Mouse (Mus musculus) mouse embryonic stem cell (cell line): Measurements from ENCODE around the gene Alox12.

Experiments
- in situ Hi-C, 2 experiments: fragments of 300-500 bp; cut with MboI; formaldehyde crosslinking; loops; 1 replicate in 1 of 2; 3 replicates in 1 of 2; pipeline ENCODE4 v1.14.3; 2019 to 2020; ENCODE audit warnings: low sequenced_read_pairs in 2 of 2, low pct_unique_long_range_greater_than_20kb in 1 of 2, mixed read lengths in 1 of 2; ENCODE audit not compliant: unreplicated experiment in 1 of 2

Gene Alox12

DNA sequence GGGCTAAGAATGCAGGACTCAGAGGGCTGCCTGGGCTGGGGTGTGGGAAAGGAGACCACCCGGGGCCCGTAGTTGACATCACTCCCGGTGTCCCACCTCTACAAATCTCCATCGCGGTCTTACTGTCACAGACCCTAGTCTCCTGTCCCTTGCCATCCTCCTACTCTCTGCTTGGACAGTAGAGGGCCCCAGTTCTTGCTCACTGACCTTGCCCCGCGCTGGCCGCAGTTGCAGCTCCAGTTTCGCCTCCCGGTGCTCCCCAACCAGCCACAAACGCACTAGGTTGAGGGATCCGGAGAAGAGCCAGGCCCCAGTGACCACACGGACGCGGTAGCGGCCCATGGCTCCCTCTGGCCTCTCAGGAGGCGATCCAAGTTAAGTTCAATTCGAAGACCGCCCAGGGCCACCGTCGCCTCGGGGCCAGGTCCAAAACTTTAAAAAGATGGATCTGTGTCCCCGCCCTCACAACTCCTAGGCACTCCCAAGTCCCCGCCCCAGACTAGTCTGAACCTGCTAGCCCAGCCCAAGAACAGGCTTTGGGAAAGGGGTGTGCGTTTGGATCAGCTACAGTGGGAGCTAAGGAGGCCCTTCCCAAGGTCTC lies at the start of gene Alox12:
Gene Alox12 (minus strand): TSS at position 423 of the 601 bp plus-strand sequence.
- in situ Hi-C loops: no loop called here

DNA sequence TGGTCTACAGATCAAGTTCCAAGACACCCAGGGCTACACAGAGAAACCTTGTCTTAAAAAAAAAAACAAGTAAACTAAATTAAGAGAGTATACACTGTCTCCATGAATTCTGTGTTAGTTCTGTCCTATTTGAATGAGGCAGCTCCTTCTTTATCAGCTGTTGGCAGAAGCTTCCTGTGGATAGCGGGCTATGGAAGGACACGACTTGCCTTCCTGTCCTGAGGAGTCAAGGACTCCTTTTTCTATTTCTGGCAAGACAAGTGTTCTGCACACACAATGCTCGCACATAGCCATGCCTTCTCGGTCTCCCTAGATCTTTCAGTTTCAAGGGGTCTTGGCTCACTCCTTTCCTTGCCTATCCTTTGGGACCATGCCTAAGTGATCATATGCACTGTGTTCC lies 47.1 kb upstream of the Alox12 start:
- in situ Hi-C loops: no loop called here

DNA sequence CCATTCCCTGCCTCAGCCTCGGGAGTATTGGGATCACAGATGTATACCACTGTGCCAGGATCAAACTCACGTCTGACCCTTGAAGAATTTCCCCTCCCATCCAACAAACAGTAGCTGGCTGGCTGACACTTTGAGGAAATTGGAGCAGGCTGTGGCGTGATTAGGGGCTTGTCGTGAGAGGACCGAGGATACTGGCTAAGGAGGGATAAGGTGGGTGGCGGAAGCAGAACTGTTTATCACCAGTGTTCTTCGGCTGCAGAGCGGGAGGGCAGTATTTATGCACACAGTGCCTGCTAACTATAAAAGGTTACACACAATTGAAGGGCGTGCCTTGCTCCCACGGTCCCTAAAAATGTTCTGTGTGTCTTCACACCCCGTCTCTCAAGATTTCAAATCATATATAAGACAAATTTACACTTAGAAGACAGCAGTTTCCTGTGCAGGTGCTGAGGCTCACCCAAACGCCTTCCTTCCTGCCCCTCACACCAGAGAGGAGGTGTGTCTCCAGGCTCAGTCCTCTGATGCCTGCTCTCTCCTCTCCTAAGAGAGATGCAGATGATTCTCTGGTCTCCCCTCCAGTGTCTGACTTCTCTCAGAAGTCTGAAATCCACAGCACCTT lies 42.8 kb upstream of the Alox12 start:
- in situ Hi-C loops: no loop called here

DNA sequence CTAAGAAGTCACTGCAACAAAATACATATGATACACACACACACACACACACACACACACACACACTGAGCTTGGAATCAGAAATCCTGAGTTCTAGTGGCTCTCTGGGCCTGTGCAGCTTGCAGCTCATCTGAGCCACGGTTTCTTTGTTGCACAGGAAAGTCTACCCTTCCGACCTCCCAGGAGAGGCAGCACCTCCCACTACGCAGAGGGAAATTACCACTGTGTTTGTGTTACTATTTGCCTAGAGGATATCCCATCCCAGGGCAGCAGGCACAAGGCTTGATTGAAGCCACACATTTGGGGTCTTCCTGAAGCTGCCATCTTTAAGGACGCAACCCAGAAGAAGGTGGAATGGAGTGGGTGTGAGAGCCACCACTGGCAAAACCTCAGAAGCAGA lies 42.3 kb upstream of the Alox12 start:
- in situ Hi-C loops: no loop called here

DNA sequence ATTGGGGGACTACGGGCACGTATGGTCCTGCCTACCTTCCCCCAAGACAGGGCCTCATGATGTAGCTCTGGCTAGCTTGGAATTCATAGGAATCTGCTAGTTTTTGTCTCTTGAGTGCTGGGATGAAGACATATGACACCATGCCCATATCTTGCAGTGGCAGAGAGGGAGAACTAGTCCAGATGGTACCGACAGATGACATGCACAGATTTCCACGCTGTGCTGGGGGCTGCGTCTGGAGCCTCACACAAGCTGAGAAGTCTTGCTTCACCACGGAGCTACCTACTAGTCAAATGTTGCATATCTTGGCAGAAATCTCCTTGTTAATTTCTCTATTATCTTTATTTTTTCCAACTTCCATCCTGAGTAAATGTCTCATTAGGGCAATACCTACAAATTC lies 38.7 kb upstream of the Alox12 start:
- in situ Hi-C loops: no loop called here

DNA sequence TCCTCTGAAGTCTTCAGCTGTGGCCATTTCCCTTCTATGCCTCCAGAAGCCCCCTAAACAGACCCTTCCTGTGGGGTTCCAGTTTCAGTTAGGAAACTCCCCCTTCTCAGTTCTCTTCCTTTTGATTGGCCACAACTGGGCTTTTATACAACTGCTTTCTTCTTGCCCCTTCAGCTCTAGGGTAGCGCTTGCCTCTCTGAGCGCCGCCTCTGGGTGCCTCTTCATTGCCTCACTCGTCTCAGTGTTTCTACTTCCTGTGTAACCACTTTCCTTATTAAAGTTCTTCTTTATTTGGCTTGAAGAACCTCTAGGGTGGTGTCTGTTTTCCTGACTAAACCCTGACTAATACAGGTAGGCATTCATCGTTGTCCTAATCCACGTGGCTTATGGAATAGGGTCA lies 36.1 kb upstream of the Alox12 start:
- in situ Hi-C loops: no loop called here

DNA sequence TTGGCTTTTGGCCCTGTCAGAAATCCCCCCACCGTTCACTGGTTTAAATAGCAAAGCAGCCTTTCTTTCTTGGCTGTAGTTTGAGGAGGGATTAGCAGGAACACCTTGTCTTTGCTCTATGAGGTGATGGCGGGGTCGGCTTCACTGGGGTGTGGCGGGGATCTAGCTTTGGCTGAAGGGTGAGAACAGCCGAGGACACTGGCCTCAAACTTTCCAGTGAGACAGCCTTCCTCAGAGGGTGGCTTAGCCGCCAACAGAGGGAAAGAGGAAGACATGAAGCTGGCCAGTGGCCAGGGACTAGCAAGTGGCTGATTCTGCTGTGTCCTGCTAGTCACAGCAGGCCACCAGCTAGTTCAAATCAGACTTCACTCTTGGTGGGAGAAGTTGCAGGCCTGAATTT lies 34.1 kb upstream of the Alox12 start:
- in situ Hi-C loops: no loop called here

DNA sequence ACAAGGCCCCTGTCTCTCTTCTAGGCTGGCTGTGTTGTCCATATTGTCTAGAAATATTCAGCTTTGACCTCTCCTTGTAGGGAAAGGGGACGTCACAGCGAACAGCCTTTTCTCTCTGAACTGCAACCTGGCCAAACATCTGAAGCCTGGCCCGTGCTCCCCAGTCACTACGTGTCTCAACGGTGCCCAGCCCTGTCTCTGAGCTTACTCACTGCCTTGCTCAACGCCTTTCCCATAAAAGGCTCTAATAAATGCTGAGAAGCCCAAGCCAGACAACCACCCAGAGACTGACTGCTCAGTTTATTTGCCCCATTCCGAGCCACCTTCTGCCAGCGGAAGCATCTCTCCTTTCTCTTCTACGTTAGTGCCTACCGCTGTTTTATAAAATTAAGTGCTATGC lies 32.9 kb upstream of the Alox12 start:
- in situ Hi-C loops: no loop called here

DNA sequence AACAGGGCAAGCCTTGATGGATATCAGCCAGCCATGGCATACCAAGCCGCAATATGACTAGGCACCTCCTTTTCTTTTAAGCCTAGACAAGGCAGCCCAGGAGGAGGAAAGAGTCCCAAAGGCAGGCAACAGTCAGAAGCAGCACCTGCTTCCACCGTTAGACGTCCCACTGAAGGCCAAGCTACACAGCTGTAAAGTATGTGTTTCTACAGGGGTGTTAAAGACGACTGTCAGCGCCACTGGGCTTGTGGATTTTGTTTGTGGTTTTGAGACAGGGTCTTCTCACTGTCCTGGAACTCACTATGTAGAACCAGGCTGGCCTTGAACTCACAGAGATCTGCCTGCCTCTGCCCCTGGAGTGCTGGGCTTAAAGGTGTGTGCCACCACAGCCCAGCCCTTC lies 30.5 kb upstream of the Alox12 start:
- in situ Hi-C loops: no loop called here

DNA sequence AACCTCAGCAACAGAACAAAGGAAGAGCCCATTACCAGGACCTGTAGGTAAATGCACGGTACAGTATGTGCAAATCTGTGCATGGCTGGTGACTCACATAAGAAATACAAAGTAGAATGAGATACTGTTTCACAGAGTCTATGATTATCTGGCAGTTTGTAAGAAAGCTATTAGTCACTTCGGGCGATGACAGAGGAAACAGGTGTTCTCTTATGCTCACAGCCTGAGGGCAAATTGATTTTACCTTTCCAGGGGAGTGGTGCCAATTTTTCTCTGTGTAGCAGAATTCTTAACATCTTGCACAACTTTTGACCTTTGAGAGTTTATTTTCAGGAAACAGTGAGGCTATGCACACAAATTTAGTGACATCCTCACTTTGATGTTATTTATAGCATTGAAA lies 29.6 kb upstream of the Alox12 start:
- in situ Hi-C loops: no loop called here

DNA sequence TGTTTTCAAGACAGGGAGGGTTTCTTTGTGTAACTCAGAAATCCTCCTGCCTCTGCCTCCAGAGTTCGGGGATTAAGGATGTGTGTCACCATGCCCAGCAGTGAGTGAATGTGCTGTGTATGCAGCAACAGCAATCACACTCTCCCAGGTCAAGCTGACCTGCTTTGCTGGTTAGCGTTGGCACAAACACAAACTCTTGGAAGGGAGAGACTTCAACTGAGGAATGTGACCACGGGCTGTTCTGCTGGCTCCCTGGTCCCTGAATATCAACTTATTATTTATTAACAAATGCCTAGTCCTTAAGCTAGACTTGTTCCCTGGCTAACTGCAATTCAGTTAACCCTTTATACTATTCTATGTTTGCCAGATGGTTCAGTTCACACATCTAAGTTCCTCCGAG lies 28.5 kb upstream of the Alox12 start:
- in situ Hi-C loops: no loop called here

DNA sequence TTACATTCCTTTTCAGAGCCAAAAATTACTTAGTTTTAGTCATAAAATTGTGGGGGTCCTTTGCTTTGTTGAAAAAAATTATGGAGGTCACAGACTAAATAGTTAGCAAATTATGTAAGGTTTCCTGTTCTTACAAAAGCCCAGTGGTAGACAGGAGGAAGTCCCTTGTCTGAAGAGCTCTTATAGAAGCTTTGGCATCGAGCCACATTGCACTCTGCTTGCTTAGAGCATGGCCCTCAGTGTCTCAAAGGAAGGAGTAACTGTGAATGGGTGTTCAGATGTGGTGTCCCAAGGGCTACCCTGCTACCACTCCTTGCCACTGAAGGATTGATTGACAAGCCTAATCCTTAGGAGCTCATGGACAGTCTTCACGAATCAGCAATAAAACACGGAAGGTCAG lies 25.3 kb upstream of the Alox12 start:
- in situ Hi-C loops: no loop called here

DNA sequence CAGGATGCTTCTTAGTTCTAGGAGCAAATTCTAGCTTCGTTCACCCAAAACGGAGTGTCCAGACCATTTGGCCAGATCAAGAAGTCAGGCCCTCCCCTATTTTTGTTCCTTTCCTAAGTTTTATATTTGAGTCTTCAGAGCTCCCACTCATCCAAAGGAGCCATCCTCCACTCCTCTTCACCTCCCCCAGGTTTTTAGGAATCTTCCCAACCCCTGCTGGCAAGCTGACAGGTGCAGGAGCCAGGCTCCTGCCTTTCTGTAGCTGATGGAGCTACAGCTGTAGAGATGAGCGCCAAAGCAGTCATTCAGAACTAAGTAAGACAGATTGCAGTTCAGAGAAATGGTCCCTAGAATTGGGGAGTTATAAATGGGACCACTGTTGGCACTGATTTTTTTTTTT lies 23.8 kb upstream of the Alox12 start:
- in situ Hi-C loops: no loop called here

DNA sequence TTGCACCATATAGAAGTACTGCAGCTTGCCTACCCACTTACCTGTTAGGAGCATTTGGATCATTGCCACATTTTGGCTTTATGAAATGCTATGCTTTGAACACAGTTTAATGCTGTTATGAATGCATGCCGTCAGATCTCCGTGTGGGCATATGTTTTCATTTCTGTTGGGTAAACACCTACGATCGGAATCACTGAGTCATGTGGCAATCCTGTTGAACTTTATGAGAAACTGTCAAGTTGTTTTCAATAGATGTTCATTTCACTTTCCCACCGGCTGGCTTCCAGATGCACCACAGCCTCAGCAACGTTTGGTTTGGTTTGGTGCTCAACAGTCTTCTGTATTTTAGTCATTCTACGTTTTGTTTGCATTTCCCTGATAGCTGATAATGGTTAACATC lies 16.5 kb upstream of the Alox12 start:
- in situ Hi-C loops: no loop called here

DNA sequence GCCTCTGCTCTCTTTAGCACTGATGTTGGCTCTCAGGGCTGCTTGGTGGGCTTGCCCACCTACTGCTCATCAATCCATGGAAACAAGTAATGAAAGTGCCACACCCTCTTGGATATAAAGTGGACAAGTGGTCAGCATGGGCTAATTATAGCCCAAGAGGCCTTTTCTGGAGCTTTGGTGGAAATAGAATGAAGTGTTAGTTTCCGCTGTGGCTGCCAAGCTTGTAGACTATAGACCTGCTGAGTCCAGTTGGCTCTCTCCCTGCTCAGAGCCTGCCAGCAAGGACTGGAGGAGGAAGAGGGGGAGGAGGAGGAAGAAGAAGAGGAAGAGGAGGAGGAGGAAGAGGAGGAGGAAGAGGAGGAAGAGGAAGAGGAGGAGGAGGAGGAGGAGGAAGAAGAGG lies 11.3 kb upstream of the Alox12 start:
- in situ Hi-C loops: no loop called here

DNA sequence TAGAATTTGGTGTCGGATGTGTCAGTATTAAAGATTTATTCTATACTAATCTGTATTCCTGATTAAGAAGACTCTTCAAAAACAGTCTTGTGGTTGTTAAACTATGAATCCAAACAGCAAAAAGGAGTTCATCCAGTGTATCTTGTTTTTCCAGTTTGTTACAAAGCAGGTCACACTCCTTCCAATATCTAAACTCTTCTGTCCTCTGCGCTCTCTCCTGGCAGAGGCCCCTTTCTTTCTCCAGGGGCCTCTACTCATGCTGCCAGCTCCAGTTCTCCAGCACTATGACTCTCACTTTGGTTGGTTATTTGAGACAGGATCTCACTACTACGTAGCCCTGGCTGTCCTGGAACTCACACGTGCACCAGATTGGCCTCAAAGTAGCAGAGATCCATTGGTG lies 10.7 kb upstream of the Alox12 start:
- in situ Hi-C loops: no loop called here

DNA sequence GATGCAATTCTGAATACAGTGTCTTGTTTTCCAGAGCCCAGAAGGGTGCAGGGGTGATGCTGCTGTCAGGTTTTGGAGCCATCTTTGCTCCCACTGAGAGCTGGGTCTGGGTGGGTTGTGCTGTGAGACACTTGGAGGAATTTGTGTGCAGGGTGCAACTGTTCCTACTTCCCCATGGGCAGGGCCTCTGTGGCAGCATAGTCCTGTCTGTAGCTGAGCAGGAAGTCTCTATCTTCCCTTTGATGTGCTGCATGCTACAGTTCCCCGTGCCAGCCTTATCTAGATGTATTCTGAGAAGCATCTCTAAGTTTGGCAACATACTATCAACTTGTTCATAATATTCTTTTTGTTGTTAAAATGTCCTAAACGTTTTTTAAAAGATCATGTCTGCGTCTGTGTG lies 10.1 kb upstream of the Alox12 start:
- in situ Hi-C loops: no loop called here

DNA sequence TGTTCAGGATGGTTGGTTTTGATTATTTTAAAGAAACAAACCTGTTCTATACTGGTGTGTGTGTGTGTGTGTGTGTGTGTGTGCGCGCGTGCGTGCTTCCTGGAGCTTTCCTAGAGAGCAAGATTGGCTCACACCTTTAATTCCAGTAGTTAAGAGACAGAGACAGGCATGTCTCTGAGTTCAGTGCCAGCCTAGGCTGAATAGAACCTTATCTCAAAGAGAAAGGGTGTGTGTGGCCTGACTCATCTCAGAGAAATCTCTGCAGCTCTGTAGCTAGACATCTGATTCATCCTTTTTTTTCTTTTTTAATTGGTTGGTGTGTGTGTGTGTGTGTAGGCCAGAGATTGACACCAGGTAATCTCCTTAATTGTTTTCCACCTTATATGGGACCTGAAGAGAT lies 3.9 kb upstream of the Alox12 start:
- in situ Hi-C loops: no loop called here

DNA sequence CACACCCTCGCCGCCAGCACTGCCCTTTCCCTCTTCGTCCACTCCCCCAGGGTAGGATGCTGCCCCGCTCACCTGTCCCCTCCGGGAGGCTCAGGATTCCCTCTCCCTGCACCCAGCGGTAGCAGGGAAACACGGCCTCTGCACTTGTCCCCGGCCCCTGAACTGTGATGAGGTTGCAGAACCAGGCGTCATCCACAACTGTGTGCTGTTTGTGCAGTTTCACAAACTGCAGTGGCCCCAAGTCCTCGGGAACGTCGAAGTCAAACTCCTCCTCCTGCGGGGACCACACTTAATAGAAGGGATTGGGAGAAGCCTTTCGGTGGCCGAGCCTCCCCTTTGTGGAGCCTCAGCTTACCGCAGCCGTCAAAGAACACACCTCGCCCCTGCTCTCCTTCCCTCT lies 816 bp downstream of the Alox12 start:
- in situ Hi-C loops: no loop called here

DNA sequence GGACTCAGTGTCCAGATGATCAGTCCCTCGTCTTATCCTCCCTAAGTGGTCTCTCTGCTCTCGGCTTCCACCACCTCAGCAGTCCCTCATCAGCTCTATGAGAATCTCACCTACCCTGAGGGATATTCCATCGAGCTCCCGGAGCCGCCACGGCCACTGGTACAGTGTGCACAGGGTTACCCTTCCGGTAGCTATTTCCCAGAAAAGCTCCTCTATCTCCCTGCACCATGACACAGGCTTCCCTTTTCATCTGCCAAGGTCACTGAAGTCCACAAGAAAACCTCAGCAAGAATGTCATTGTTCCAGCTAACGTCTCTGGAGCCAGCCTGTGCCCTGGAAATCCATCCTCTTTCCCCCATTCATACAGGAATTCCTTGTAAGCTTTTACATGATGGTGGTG lies 3.3 kb downstream of the Alox12 start:
- in situ Hi-C loops: no loop called here

DNA sequence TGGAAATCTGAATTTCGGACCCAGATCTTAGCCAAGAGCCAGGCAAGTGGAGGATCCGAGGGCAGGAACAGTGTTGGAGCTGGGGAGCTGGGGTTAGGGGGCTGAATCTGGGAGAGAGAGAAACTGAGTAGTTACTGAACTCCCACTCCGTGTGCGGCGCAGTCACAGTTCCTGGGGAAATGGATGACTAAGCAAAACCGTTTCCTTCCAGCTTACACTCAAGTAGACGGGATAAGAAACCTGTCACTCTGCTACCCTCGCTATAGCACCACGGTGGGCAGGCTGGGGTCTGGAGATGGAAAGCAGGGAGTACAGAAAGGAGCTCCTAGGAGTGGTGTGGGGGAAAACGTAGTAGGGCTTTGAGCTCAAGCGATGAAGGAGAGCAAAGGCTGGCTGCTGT lies 5.0 kb downstream of the Alox12 start:
- in situ Hi-C loops: no loop called here
